Mouse (Mus musculus): ENCODE data around the gene Spns2. TPM values are rescaled to one million over a fixed set of nuclear protein-coding genes. Genes with fewer than 3 reads are reported as not detected.

Spns2 gene
- total and polyA plus RNA-seq, 3 experiments = 0.07 to 0.17 (median 0.14) TPM

GRCm38 (mm10) chr11:72491130-72491960, 1.6 kb upstream of the Spns2 start:
- Histone ChIP-seq H3K27ac (ENCODE audit: insufficient read depth, low read depth) (no peak overlapping the region), H3K79me2 (replicated peaks; ENCODE audit: control insufficient read depth, extremely low read depth, insufficient read depth, poor library complexity, severe bottlenecking) (no peaks in the 10 kb centered on the region), H3K9me3 (replicated peaks; ENCODE audit: low read length) (peaks cover 10% of the 10 kb centered on the region), H3K36me3 (replicated peaks in 1 of 2; ENCODE audit: control insufficient read depth in 1 of 2, insufficient read depth in 1 of 2, low read length in 1 of 2) (no peaks in the 10 kb centered on the region), H3K4me3 (replicated peaks in 1 of 3; ENCODE audit: low read depth in 2 of 3, low read length in 2 of 3, poor library complexity in 1 of 3) (no peak overlapping the region), H3K9ac (ENCODE audit: insufficient read depth, low read depth) (no peak overlapping the region), H3K4me2 (ENCODE audit: insufficient read depth, low read depth, poor library complexity, severe bottlenecking) (no peak overlapping the region), H3K4me1 (ENCODE audit: control insufficient read depth in 1 of 2, insufficient read depth in 2 of 2) (0 out of 4 replicates have a peak, but pooled peaks cover 0 to 3% of the 10 kb centered on the region in 2 experiments), H3K27me3 (replicated peaks) (peaks cover 83% of the 10 kb centered on the region)
- DNase-seq (ENCODE audit: extremely low read depth) = no peak
- in situ Hi-C loops (cut with MboI; ENCODE audit: low pct_ligation_motif_present, low pct_unique_long_range_greater_than_20kb, low sequenced_read_pairs) (no loop called here), dilution Hi-C loops (cut with MboI; ENCODE audit: extremely low pct_ligation_motif_present, extremely low pct_unique_long_range_greater_than_20kb, low sequenced_read_pairs) (no loop called here)
- TF ChIP-seq SMC3 (IDR thresholded peaks at IDR 0.05; ENCODE audit: low read depth, low read length) (no peak), MEF2A (IDR thresholded peaks at IDR 0.05; ENCODE audit: borderline replicate concordance, low read depth, low read length) (no peak), TBP (conservative IDR thresholded peaks at IDR 0.05; ENCODE audit: low read depth, low read length) (no peak), CTCF (conservative IDR thresholded peaks at IDR 0.05 in 1 of 2, IDR thresholded peaks at IDR 0.05 in 1 of 2; ENCODE audit: low read depth in 2 of 2, low read length in 2 of 2) (no peak), MAX (IDR thresholded peaks at IDR 0.05; ENCODE audit: low read length) (no peak), IRF4 (IDR thresholded peaks at IDR 0.05; ENCODE audit: low read depth, low read length) (no peak), RAD21 (IDR thresholded peaks at IDR 0.05; ENCODE audit: low read depth, low read length) (no peak), CHD2 (IDR thresholded peaks at IDR 0.05; ENCODE audit: low read length) (no peak), CHD1 (IDR thresholded peaks at IDR 0.05; ENCODE audit: low read depth, low read length) (no peak), POLR2AphosphoS2 (IDR thresholded peaks at IDR 0.05; ENCODE audit: low read depth, low read length) (no peak), JUN (IDR thresholded peaks at IDR 0.05; ENCODE audit: insufficient read depth, low read depth, low read length) (no peak), HCFC1 (IDR thresholded peaks at IDR 0.05; ENCODE audit: low read depth, low read length) (no peak), JUND (conservative IDR thresholded peaks at IDR 0.05; ENCODE audit: low read depth, low read length) (no peak), GABPA (IDR thresholded peaks at IDR 0.05; ENCODE audit: insufficient replicate concordance, low read depth, low read length) (no peak), MAFK (IDR thresholded peaks at IDR 0.05; ENCODE audit: insufficient replicate concordance, low read length) (no peak)

- H3K4me2 ChIP-seq (ENCODE audit: insufficient read depth, low read depth, poor library complexity, severe bottlenecking) = no peak overlapping the region
- in situ Hi-C loops (cut with MboI; ENCODE audit: low pct_ligation_motif_present, low pct_unique_long_range_greater_than_20kb, low sequenced_read_pairs) = no loop called here
- dilution Hi-C loops (cut with MboI; ENCODE audit: extremely low pct_ligation_motif_present, extremely low pct_unique_long_range_greater_than_20kb, low sequenced_read_pairs) = no loop called here
Observed at GRCm38 (mm10) chr11:72489397-72489796, 307 bp downstream of the Spns2 start.

More at GRCm38 (mm10) chr11:72489397-72489796, 307 bp downstream of the Spns2 start:
- no peak overlapping the region for H3K27ac ChIP-seq (ENCODE audit: insufficient read depth, low read depth)
- no peak overlapping the region for H3K4me3 ChIP-seq (replicated peaks in 1 of 3; ENCODE audit: low read depth in 2 of 3, low read length in 2 of 3, poor library complexity in 1 of 3)
- no peak for TF ChIP-seq USF1 (IDR thresholded peaks at IDR 0.05; ENCODE audit: low read depth, low read length)
- no peak for TF ChIP-seq ZMIZ1 (IDR thresholded peaks at IDR 0.05; ENCODE audit: low read depth, low read length)
- TF ChIP-seq MAFK (IDR thresholded peaks at IDR 0.05; ENCODE audit: insufficient replicate concordance, low read length) = no peak
- no peak overlapping the region for H3K9ac ChIP-seq (ENCODE audit: insufficient read depth, low read depth)
- no peaks in the 10 kb centered on the region for H3K79me2 ChIP-seq (replicated peaks; ENCODE audit: control insufficient read depth, extremely low read depth, insufficient read depth, poor library complexity, severe bottlenecking)
- peaks cover 90% of the 10 kb centered on the region for H3K27me3 ChIP-seq (replicated peaks)
- peaks cover 10% of the 10 kb centered on the region for H3K9me3 ChIP-seq (replicated peaks; ENCODE audit: low read length)
- DNase-seq (ENCODE audit: extremely low read depth) = no peak
- H3K4me1 ChIP-seq (ENCODE audit: control insufficient read depth in 1 of 2, insufficient read depth in 2 of 2) = 0 out of 4 replicates have a peak, but pooled peaks cover 3 to 4% of the 10 kb centered on the region in 2 experiments
- no peaks in the 10 kb centered on the region for H3K36me3 ChIP-seq (replicated peaks in 1 of 2; ENCODE audit: control insufficient read depth in 1 of 2, insufficient read depth in 1 of 2, low read length in 1 of 2)

Data from CH12.LX (cell line).